Mouse (Mus musculus) neural tube, embryonic 11.5 days (tissue): ENCODE data around the gene Klk1b9. TPM values are rescaled to one million over a fixed set of nuclear protein-coding genes. Genes with fewer than 3 reads are reported as not detected.
"Not testable (repeated sequence)": the region's sequence is repeated elsewhere in the genome, so short reads cannot be mapped to it uniquely, and the experiment has no call there.

Experiments used
- ATAC-seq: fragments of 200-750 bp; cut with Nextera tagmentation; 2 replicates; pipeline ENCODE4 v1.8.0; 2017; ENCODE audit warnings: moderate number of reproducible peaks, mild to moderate bottlenecking, moderate TSS enrichment, moderate library complexity; ENCODE audit not compliant: insufficient read depth, low FRiP score, low TSS enrichment
- DNase-seq: peaks from one replicate; pipeline ENCODE4 v3.0.0-alpha.2; 2015; ENCODE audit warnings: low spot score
- H3K27ac ChIP-seq: fragments of 300-500 bp; sonication (generic); 2 replicates; pipeline ENCODE4 v1.5.1; 2014; ENCODE audit warnings: low read depth, mild to moderate bottlenecking, low read length
- H3K27me3 ChIP-seq: fragments of 300-500 bp; sonication (generic); 2 replicates; pipeline ENCODE4 v1.6.1; 2014; ENCODE audit warnings: mild to moderate bottlenecking, low read length, mixed read lengths; ENCODE audit not compliant: control insufficient read depth, insufficient read depth
- H3K36me3 ChIP-seq: fragments of 300-500 bp; sonication (generic); 2 replicates; pipeline ENCODE4 v1.6.1; 2014; ENCODE audit warnings: mild to moderate bottlenecking, low read length, moderate library complexity, mixed read lengths; ENCODE audit not compliant: control insufficient read depth, insufficient read depth
- H3K4me1 ChIP-seq: fragments of 300-500 bp; sonication (generic); 2 replicates; pipeline ENCODE4 v1.6.1; 2014; ENCODE audit warnings: low read length, mixed read lengths; ENCODE audit not compliant: control insufficient read depth, insufficient read depth
- H3K4me2 ChIP-seq: fragments of 300-500 bp; sonication (generic); 2 replicates; pipeline ENCODE4 v1.6.1; 2014; ENCODE audit warnings: low read depth, mild to moderate bottlenecking, moderate library complexity
- H3K4me3 ChIP-seq: fragments of 300-500 bp; sonication (generic); 2 replicates; pipeline ENCODE4 v1.5.1; 2014; ENCODE audit warnings: low read depth, low read length
- H3K9ac ChIP-seq: fragments of 300-500 bp; sonication (generic); 2 replicates; pipeline ENCODE4 v1.6.1; 2014; ENCODE audit warnings: mild to moderate bottlenecking, low read length
- H3K9me3 ChIP-seq: fragments of 300-500 bp; sonication (generic); 2 replicates; pipeline ENCODE4 v1.6.1; 2016; ENCODE audit warnings: low read length; ENCODE audit not compliant: control insufficient read depth
- WGBS: fragments of 180-500 bp; shearing (Covaris S2); extraction: QIAGEN DNeasy Blood & Tissue Kit; methylation state at CpG from one replicate; pipeline ENCODE4 v1.1.7; 2014; 5-methylcytosine and 5-hydroxymethylcytosine counted together
- polyA plus RNA-seq: library from polyadenylated mRNA; unstranded; fragments of >200 nt; fragmentation: Nextera tagmentation; extraction: Ambion mirVana; gene quantifications from 2 replicates; pipeline ENCODE4 v1.2.1, GENCODE M21; 2014

Klk1b9 gene
- polyA plus RNA-seq = not detected in 2 replicates

- WGBS = 78% methylated on average over 1 of the region's 1 CpGs
- not testable (repeated sequence) for H3K4me2 ChIP-seq, ATAC-seq, H3K9me3 ChIP-seq, H3K36me3 ChIP-seq, H3K27ac ChIP-seq, H3K27me3 ChIP-seq, H3K9ac ChIP-seq, DNase-seq, H3K4me1 ChIP-seq, H3K4me3 ChIP-seq
Measured at GRCm38 (mm10) chr7:43975761-43976160, at the start of gene Klk1b9. TSS of gene Klk1b9 (plus strand) at chr7:43976061.

- peak; percentile 28 for DNase-seq
- Histone ChIP-seq H3K27ac (no peak overlapping the region), H3K36me3 (no peaks in the 10 kb centered on the region), H3K4me1 (no peaks in the 10 kb centered on the region), H3K9me3 (no peaks in the 10 kb centered on the region; the same call in 1 of the 2 replicates), H3K4me3 (no peak overlapping the region), H3K27me3 (no peaks in the 10 kb centered on the region), H3K4me2 (no peak overlapping the region), H3K9ac (no peak overlapping the region)
- WGBS = 40% methylated on average over 4 of the region's 4 CpGs
- no peak for ATAC-seq
Measured at GRCm38 (mm10) chr7:43928521-43928920, 47.3 kb upstream of the Klk1b9 start.

- Histone ChIP-seq H3K4me3 (no peak overlapping the region), H3K4me1 (no peaks in the 10 kb centered on the region), H3K9ac (no peak overlapping the region), H3K4me2 (no peak overlapping the region), H3K36me3 (no peaks in the 10 kb centered on the region), H3K27ac (no peak overlapping the region), H3K9me3 (no peaks in the 10 kb centered on the region; the same call in 1 of the 2 replicates), H3K27me3 (no peaks in the 10 kb centered on the region)
- ATAC-seq = no peak
- DNase-seq = no peak
- WGBS = 59% methylated on average over 4 of the region's 4 CpGs
Measured at GRCm38 (mm10) chr7:43932337-43932736, 43.5 kb upstream of the Klk1b9 start.

GRCm38 (mm10) chr7:43933440-43933839 is 42.4 kb upstream of the Klk1b9 start, which contains the start of gene Klk15:
TSS of gene Klk15 (plus strand) at chr7:43933740.
- Histone ChIP-seq H3K27me3 (no peaks in the 10 kb centered on the region), H3K4me3 (no peak within 1 kb of the TSS), H3K4me2 (no peak within 1 kb of the TSS), H3K9ac (no peak within 1 kb of the TSS), H3K9me3 (no peaks in the 10 kb centered on the region; the same call in 1 of the 2 replicates), H3K36me3 (no peaks in the 10 kb centered on the region), H3K27ac (no peak within 1 kb of the TSS), H3K4me1 (no peaks in the 10 kb centered on the region)
- WGBS = 90% methylated on average over 3 of the region's 3 CpGs
- ATAC-seq (no peak), DNase-seq (no peak)

GRCm38 (mm10) chr7:43934747-43935146 is 41.1 kb upstream of the Klk1b9 start:
- no peak overlapping the region for H3K9ac ChIP-seq
- no peak overlapping the region for H3K27ac ChIP-seq
- no peak for DNase-seq
- no peaks in the 10 kb centered on the region for H3K36me3 ChIP-seq
- H3K4me2 ChIP-seq = no peak overlapping the region
- H3K4me3 ChIP-seq = no peak overlapping the region
- H3K9me3 ChIP-seq = no peaks in the 10 kb centered on the region; the same call in 1 of the 2 replicates
- no peak for ATAC-seq
- H3K4me1 ChIP-seq = no peaks in the 10 kb centered on the region
- WGBS = 86% methylated on average over 3 of the region's 3 CpGs
- H3K27me3 ChIP-seq = no peaks in the 10 kb centered on the region

DNA sequence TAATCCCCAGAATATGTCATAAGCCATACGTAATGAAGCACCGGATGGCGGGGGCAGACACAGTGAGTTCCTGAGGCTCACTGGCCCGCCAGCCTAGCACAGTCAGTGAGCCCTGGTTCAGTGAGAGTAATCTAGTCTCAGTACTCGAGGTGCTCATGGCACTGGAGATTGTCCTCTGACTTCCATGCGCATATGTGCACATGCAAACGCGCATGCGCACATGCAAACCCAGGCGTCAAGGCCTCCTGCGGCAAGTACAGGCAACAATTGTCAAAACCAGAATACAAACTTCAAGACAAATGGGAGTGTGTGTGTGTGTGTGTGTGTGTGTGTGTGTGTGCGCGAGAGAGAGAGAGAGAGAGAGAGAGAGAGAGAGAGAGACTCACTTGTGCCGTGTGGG is 39.3 kb upstream of the Klk1b9 start:
- ATAC-seq (no peak), DNase-seq (no peak)
- 87% methylated on average over 14 of the region's 14 CpGs for WGBS
- Histone ChIP-seq H3K9me3 (no peaks in the 10 kb centered on the region), H3K9ac (no peak overlapping the region), H3K36me3 (no peaks in the 10 kb centered on the region), H3K27ac (no peak overlapping the region), H3K4me1 (no peaks in the 10 kb centered on the region), H3K27me3 (no peaks in the 10 kb centered on the region), H3K4me3 (no peak overlapping the region), H3K4me2 (no peak overlapping the region)

DNA sequence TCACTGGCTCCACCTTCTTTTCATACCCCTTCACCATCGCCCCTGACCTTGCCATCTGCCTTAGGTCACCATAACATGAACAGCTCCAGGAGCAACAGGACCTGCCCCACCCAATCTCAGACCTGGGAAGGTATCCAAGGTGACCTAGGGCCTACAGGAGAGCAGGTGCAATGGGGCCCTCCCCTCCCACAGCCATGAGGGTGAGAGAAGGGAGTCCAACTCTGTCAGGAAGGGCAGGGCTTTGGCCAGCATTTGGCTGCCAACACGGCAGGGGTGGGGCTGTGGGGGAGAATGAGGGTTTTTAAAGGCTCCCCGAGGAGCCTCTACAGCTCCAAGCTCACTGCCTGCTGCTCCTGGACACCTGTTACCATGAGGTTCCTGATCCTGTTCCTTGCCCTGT is 33.6 kb upstream of the Klk1b9 start:
- ATAC-seq, H3K4me2 ChIP-seq, H3K27ac ChIP-seq, H3K9ac ChIP-seq, H3K9me3 ChIP-seq, H3K4me1 ChIP-seq, H3K27me3 ChIP-seq, H3K4me3 ChIP-seq, H3K36me3 ChIP-seq, DNase-seq: not testable (repeated sequence)
- whole genome bisulfite sequencing = 61% methylated on average over 3 of the region's 3 CpGs

DNA sequence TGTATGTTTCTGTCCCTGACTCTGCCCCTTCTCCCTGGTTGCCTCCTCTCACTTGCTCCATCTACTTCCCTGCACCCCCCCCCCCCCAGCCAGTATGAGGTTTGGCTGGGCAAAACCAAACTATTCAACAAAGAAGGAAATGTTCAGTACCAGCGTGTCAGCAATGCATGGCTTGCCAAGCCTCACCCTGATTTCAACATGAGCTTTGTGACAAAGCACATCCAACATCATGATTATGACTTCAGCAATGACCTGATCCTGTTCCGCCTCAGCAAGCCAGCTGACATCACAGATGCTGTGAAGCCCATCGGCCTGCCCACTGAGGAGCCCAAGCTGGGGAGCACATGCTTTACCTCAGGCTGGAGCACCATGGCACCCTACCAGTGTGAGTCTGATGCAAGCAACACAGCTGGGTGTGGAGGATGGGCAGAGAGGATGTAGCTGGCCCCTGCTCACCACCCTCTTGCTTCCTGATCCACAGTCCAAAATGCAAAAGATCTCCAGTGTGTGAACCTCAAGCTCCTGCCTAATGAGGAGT is 31.1 kb upstream of the Klk1b9 start:
- H3K27me3 ChIP-seq = no peaks in the 10 kb centered on the region
- H3K9ac ChIP-seq = no peak overlapping the region
- H3K27ac ChIP-seq = no peak overlapping the region
- ATAC-seq (no peak), DNase-seq (no peak)
- no peaks in the 10 kb centered on the region for H3K9me3 ChIP-seq
- H3K4me2 ChIP-seq = no peak overlapping the region
- no peak overlapping the region for H3K4me3 ChIP-seq
- H3K36me3 ChIP-seq = no peaks in the 10 kb centered on the region
- H3K4me1 ChIP-seq = no peaks in the 10 kb centered on the region
- WGBS = 92% methylated on average over 3 of the region's 3 CpGs

GRCm38 (mm10) chr7:43950364-43950763 is 25.5 kb upstream of the Klk1b9 start, which contains the start of gene Klk1b8:
TSS of gene Klk1b8 (plus strand) at chr7:43950664.
- no peak within 1 kb of the TSS for H3K9ac ChIP-seq
- H3K27ac ChIP-seq = no peak within 1 kb of the TSS
- no peaks in the 10 kb centered on the region for H3K27me3 ChIP-seq
- WGBS = 72% methylated on average over 2 of the region's 2 CpGs
- no peaks in the 10 kb centered on the region for H3K9me3 ChIP-seq
- H3K4me3 ChIP-seq = no peak within 1 kb of the TSS
- no peaks in the 10 kb centered on the region for H3K4me1 ChIP-seq
- H3K36me3 ChIP-seq = no peaks in the 10 kb centered on the region
- ATAC-seq (no peak), DNase-seq (no peak)
- no peak within 1 kb of the TSS for H3K4me2 ChIP-seq
